Mouse (Mus musculus): ENCODE results near the gene D330045A20Rik.
"Not testable (repeated sequence)": the region's sequence is repeated elsewhere in the genome, so short reads cannot be mapped to it uniquely, and the experiment has no call there.

D330045A20Rik gene

GRCm38 (mm10) chrX:139480022-139480894 is at the start of gene D330045A20Rik:
Gene D330045A20Rik (plus strand): TSS chrX:139480367.
- DNase-seq (ENCODE audit: low spot score in 2 of 2): peak in 1 of 2 experiments; percentile 4

GRCm38 (mm10) chrX:139432550-139432949 is 47.6 kb upstream of the D330045A20Rik start:
- DNase-seq (ENCODE audit: low spot score in 2 of 2): peak; percentile 5 to 18

GRCm38 (mm10) chrX:139435202-139435601 is 45.0 kb upstream of the D330045A20Rik start:
- DNase-seq (ENCODE audit: low spot score in 2 of 2): no peak

DNA sequence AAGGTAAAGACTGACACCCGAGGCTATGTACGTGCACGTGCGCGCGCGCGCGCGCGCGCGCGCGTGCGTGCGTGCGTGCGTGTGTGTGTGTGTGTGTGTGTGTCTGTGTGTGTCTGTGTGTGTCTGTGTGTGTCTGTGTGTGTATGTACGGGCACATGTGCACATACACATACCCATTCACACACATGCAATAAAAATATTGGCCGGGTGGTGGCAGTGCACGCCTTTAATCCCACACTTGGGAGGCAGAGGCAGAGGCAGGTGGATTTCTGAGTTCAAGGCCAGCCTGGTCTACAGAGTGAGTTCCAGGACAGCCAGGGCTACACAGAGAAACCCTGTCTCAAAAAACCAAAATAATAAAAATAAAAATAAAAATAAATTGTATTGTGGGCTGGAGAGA is 39.1 kb upstream of the D330045A20Rik start:
- not testable (repeated sequence) for DNase-seq (ENCODE audit: low spot score in 2 of 2)

DNA sequence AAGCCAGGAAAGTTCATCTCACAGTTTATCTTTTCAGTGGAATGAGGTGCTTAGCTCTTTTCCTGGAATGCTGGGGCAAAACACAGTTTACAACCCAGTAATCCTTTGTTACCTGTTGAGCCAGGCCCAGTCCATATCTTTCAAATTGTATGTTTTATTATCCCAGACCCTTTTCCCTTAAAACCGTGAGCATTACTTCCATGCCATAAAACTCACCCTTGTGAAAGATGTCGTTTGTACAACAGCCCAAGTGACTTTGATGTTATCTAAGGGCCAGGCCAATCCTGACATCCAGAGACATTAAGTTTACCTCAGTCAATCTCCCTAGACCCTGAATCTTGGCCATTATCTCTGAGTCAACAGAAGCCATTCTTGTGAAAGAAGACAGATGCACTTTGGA is 23.4 kb upstream of the D330045A20Rik start:
- no peak for DNase-seq (ENCODE audit: low spot score in 2 of 2)

DNA sequence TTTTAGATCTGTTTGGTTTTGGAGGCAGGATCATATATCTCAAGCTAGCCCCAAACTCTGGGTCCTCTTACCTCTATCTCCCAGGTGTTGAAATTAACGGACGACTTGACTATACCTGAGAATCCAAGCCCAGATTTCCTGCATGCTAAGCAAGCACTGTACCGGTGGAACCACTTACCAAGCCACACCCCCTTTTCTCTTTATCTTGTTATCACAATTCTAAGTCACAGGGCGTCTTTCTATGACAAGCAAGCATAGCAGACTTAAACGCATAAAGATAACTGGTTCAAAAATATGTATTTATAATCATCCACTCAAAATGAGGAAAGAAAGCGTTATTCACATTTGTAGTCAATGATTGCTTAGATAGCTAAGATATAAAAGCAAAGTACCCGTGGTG is 1.9 kb downstream of the D330045A20Rik start:
- no peak for DNase-seq (ENCODE audit: low spot score in 2 of 2)

DNA sequence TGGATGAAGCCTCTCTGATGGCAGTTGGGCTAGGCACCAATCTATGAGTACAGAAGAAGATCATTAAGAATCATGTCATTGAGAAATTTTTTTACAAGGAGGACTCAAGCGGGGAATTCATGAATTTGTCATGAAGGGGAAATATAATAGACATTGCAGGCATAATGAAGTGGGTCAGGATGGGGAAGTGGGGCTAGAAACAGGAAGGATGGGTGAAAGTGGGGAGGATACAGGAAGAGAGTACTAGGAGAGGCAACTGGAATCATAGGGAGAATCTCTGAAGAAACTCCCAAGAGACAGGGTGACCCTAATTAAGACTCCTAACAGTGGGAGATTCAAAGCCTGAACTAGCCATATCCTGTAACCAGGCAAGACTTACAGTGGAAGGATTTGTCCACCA is 4.8 kb downstream of the D330045A20Rik start:
- DNase-seq (ENCODE audit: low spot score in 2 of 2): no peak

DNA sequence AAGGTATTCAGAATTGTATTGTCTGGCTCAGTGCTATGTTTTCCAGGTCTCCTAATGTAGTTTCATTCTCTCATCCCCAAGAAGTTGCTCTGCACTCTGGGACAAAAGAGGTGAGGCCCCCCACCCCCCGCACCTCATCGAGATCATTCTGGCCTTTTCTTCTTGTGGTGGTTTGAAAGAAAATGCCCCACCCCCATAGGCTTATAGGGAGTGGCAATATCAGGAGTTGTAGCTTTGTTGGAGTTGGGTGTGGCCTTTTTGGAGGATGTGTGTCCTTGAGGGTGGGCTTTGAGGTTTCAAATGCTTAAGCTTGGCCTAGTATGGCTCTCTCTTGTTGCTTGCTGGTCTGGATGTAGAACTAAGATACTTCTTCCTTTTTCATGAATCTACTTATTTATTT is 36.0 kb downstream of the D330045A20Rik start:
- no peak for DNase-seq (ENCODE audit: low spot score in 2 of 2)

DNA sequence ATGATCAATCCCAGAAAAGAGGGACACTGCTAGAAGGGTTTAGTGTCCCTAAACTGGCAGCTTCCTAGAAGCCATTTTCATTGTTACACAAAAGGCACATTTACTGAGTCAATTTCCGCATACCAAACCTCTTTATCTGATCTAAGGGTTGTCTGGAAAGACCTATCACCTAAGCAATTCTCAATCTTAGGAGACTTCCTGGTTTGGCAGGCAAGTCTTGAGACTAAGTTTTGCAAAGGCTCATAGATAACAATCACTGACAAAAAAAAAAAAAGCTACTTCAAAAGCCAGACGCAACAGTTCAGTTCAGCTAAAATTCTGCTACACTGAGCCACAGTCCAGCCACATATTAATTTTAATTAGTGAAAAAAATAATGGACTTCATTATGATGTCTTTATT is 39.1 kb downstream of the D330045A20Rik start:
- DNase-seq (ENCODE audit: low spot score in 2 of 2): no peak

DNA sequence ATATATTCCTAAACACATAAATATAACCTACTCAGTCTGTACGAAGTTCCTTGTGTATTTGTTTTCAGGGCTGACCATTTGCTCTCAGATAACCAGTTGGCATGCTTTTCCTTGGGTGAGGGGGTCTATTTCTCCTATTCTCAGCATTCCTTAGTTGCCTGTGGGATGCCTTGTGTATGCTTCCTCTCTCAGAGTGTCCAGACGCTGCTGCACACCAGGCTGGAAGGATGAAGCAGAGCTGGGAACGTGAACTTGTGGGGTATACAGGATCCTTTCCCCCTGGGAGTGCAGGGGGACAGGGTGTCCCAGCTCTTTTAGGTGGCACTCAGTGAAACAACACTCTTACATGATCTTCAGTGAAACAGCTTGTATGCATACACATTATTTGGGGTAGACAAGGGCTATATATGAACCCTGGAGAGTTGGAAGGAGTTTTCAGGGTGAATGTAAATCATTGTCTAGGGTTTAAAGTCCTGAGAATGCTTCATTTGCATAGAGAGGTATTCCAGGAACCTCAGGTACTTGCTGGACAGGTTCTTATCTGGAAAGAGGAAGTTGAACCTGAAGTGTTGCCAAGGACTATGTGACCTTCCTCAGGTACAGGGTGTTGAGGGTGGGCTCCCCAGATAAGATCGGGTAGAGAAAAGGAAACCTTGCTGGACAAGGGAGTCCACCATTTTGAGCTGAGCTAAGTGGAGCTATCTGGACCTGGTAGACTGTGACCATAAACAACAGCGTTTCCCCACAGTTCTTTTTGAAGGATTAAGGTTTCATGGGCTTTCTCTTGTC is 44.3 kb downstream of the D330045A20Rik start:
- DNase-seq (ENCODE audit: low spot score in 2 of 2): no peak

DNA sequence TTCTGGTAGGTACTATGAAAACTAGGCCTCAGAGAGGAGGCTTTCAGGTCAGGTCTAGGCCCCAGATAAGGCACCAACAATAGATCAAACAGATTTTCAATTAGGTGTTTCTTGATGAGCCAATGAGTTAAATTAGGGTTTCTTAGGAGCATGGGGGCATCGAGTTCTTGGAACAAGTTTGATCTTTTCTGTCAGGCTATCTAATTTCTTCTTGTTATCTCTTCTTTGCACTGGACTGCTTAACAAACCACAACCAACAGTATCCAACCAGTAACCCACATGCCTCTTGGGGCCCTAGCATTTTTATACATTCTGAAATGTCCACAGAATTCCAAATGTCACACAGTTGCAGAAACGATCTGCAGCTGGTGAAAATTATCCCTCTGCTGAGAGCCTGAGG is 45.6 kb downstream of the D330045A20Rik start:
- DNase-seq (ENCODE audit: low spot score in 2 of 2): no peak

DNA sequence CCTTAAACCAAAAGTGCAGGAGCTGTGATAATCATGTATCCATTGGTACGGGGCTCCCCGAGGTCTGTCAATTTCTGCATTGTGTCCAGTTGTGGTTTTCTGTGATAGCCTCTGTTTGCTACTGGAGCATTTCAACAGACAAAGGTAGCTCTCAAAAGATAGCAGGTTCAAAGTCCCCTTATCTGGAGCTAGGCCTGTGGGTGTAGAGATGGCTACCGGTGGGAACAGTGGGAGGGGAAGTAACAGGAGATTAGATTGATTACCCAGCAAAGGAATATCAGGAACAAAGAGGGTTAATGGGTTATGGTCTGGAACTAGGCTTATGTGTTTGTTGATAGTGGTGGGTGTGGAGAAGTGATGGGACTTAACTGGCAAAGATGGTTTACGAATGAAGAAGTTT is 46.8 kb downstream of the D330045A20Rik start:
- DNase-seq (ENCODE audit: low spot score in 2 of 2): no peak

- DNase-seq (ENCODE audit: low spot score in 2 of 2): no peak
Observed at GRCm38 (mm10) chrX:139529678-139530077, 49.5 kb downstream of the D330045A20Rik start.

DNA sequence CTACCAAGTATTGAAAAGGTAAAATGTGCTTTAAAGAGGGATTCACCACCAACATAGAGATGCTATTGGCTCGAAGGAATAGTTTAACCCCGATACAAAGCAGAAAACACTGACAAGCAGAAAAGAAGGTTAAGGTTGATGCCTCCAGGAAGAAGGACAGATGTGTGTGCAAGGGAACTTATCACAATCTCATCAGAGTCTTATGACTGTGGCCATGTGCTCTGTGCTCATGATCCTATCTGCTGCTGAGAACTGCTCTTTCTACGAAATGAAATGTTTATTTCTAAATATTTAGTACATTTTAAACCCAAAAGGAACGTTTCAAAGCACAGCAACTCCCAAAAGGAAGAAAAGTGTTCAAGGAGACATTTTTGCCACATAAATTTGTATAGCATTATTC is 52.1 kb downstream of the D330045A20Rik start:
- DNase-seq (ENCODE audit: low spot score in 2 of 2): no peak

DNA sequence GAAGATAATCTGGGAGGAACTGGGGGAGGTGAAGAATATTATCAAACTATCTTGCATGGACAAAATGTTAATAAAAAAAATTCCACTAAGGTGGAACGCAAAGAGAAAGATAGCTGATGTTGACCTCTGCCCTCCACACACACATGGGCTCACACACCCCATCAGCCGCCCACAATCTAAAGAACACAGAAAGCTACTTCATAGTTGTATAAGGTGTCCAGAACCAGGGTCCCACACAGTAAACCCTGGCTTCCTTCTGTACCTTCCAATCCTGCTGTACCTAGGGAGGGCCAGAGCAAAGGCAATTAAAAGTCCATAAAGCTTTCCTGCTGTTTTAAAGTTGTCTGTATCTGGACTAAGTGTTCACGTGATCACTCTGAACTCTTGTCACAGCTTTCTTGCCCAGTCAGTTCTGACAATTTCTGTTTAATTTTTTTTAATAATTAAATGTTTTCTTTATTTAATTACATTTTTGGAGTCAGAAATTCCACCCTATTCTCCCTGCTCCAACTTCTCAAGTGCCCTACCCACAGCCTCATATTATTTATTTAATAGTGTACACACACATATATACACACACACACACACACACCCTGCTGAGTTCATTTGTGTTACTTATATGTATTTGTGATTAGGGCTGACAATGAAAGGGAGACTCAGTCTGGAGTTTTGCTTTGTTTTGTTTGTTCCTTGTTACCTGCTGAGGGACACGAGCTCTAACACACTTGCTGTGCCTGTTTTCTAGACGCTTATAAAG is 57.7 kb downstream of the D330045A20Rik start:
- no peak for DNase-seq (ENCODE audit: low spot score in 2 of 2)

GRCm38 (mm10) chrX:139543726-139544125 is 63.6 kb downstream of the D330045A20Rik start:
- no peak for DNase-seq (ENCODE audit: low spot score in 2 of 2)

- no peak for DNase-seq (ENCODE audit: low spot score in 2 of 2)
Observed at GRCm38 (mm10) chrX:139550456-139550855, 70.3 kb downstream of the D330045A20Rik start.

- no peak for DNase-seq (ENCODE audit: low spot score in 2 of 2)
Observed at GRCm38 (mm10) chrX:139552090-139552489, 71.9 kb downstream of the D330045A20Rik start.

GRCm38 (mm10) chrX:139562255-139562924 is 82.2 kb downstream of the D330045A20Rik start:
- DNase-seq (ENCODE audit: low spot score in 2 of 2): no peak

DNA sequence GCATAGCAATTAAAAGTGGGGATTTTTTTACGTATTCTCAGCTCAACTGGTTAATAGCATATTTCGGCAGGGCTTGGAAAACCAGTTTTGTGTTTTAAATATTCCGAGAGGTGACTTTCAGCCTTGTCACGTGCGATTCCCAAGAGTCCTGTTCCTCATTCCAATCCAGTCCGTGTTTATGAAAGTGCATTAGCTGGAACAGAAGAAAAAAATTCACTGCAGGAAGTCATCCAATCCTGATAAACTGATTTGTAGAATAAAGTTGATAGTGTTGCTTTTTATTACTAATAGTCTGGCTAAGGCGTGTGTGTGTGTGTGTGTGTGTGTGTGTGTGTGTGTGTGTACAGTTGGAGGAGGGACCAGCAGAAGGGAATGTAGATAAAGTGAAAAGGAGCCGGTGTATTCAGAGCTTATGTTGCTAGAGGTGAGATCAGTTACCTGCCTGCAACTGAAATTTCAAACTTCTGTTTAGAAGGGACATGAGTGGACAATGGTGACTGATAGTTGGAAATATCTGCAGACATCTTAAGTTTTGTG is 82.8 kb downstream of the D330045A20Rik start, which contains the start of gene Rnf128:
TSS of gene Rnf128 (plus strand) at position 392 of the 537 bp plus-strand sequence.
- DNase-seq (ENCODE audit: low spot score in 2 of 2): no peak

- DNase-seq (ENCODE audit: low spot score in 2 of 2): no peak
Observed at GRCm38 (mm10) chrX:139570054-139570453, 89.9 kb downstream of the D330045A20Rik start.

All from right cerebral cortex, postnatal 36 days (tissue).